Mouse (Mus musculus): ENCODE measurements at regions not wholly inside any gene's neighbourhood (a gene's known extent, or its start where the extent isn't known, plus 50 kb on each side); places are given as distances from the start of the nearest gene placed in this dataset.

- no peak for DNase-seq
These were observed 69.6 kb upstream of the Gli2 start for GRCm38 (mm10) chr1:119122975-119123374.

GRCm38 (mm10) chr1:119119863-119120569 lies 66.6 kb upstream of the Gli2 start:
- DNase-seq, result peak in 1 of 2 experiments; percentile 5

- DNase-seq, result no peak
These were observed 61.8 kb upstream of the Gli2 start for GRCm38 (mm10) chr1:119115106-119115674.

- DNase-seq, result peak in 1 of 2 experiments; percentile 17
These were observed 55.2 kb upstream of the Gli2 start for GRCm38 (mm10) chr1:119108578-119108977.

- no peak for DNase-seq
These were observed 53.0 kb upstream of the Gli2 start for GRCm38 (mm10) chr1:119106246-119106975.
